Mouse (Mus musculus): ENCODE results near the gene Gse1. TPM values are rescaled to one million over a fixed set of nuclear protein-coding genes. Genes with fewer than 3 reads are reported as not detected.
A peak's percentile ranks its signal among the peaks of the same experiment; 100 is the strongest.

The Gse1 gene
- total RNA-seq, 2 experiments from 2014 or later, result 32.6 to 34.6 TPM

DNA sequence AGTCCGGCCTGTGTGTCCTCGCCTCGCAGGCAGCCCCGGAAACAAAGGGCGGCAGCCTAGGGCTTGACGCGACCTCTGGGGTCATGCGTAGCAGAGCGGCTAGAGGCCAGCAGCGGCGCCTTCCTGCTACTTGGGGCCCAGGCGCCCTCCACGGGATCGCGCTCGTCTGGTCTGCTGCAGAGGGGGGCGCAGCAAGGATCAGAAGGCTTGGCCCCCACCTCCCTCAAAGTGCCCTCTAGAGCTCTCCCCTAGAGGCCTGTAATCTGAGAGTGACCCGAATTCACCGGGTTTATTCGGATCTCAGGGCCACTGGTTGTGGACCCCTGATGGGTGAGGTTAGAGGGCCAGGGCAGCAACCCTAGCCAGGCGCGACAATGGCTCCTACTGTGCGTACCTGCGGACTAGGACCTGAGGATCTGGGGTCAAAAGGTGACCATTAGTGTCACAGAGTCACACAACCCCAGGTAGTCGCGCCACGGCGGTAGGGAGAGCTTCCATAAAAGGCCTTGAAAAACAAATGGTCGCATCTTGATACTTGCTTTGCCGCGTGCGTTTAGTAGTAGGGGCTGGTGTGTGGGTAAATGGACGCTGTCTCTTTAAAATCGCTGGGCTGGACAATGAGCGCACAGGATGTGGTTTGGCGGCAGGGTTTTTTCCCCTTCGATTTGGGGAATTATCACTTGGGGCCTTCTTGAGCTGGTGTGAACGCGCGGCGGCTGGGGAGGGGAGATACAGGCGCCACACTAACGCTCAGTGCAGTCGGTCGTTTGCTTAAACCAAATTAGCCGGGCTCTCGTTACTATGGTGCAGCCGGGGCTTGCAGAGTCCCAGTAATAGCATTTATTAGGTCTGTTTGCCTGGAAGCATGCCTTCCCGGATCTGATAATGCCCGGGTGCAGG lies 258.5 kb downstream of the Gse1 start:
- intact Hi-C loops (cut with DNase I), result loop anchor here (5.0 kb wide), 1 partner anchor 69 kb away; no protein-coding TSS in a partner anchor

GRCm38 (mm10) chr8:120487377-120487728 lies 259.1 kb downstream of the Gse1 start:
- DNase-seq, result peak; percentile 73 to 76
- intact Hi-C loops (cut with DNase I), result loop anchor here (5.0 kb wide), 1 partner anchor 70 kb away; no protein-coding TSS in a partner anchor

More for the DNA sequence above, 258.5 kb downstream of the Gse1 start:
- peak; percentile 68 to 71 for DNase-seq

GRCm38 (mm10) chr8:120487729-120488510 lies 259.7 kb downstream of the Gse1 start:
- intact Hi-C loops (cut with DNase I), result loop anchor here (5.0 kb wide), 1 partner anchor 71 kb away; no protein-coding TSS in a partner anchor
- DNase-seq, result peak in 1 of 2 experiments; percentile 46

DNA sequence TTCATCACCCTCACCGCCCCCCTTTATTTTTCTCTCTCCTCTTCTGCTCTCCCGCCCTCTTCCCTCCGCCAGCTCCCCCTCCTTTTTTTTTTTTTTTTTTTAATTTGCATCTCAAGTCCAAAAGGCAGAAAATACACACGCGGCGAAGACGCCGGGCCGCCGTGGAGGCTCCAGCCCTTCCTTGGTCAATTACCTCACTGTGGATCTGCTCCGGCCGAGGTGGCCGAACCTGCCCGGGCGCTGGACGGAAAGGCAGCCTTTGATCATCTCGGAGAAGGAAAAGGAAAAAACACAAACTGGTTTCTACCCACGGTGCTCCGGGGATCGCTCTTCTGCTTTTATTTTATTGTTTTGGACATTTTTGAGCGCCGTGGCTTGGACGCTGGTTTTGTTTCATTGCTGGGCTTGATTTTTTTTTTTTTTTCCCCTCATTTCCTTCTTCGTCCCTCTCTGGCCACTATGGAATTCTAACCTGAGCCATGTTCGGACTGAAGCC lies 260.4 kb downstream of the Gse1 start:
- intact Hi-C loops (cut with DNase I), result loop anchor here (1.0 to 5.0 kb wide), 2 partner anchors 46 to 71 kb away; no protein-coding TSS in a partner anchor
- peak in 1 of 2 experiments; percentile 46 for DNase-seq

DNA sequence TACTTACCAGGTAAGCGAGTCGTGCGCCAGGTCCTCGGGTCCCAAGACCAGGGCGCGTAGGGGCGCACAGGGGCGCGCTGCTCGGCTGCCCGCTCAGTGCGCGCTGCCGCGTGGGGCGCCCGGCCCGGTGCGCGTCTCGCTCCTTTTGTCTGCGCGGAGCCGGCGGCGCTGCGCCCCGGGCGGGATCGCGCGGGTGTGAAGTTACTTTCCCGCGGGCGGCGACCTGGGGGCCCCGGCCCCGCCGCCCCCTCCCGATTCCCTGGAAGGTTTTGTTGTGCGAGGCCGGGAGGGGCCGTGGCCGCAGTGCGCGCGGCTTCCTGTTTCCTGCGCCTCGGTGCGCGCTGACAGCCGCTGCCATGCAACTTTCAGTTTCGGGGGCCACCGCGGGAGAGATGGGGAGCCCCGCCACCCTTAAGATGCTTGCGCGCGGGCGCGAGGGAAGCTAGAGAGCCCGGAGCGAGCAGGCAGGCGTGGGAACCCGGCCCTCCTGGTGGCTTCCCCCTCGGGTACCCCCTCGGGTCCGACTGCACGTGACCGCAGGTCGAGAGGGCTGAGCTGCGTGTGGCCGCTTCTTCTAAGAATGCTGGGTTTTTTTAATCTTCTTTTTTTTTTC lies 261.0 kb downstream of the Gse1 start:
- intact Hi-C loops (cut with DNase I), result loop anchor here (1.0 to 5.0 kb wide), 2 partner anchors 45 to 72 kb away; no protein-coding TSS in a partner anchor

GRCm38 (mm10) chr8:120489771-120490281 lies 261.6 kb downstream of the Gse1 start:
- peak in 1 of 2 experiments; percentile 39 for DNase-seq
- intact Hi-C loops (cut with DNase I), result loop anchor here (1.0 to 5.0 kb wide), 2 partner anchors 44 to 73 kb away; no protein-coding TSS in a partner anchor

More for the DNA sequence above, 261.0 kb downstream of the Gse1 start:
- DNase-seq, result peak; percentile 74 to 76

DNA sequence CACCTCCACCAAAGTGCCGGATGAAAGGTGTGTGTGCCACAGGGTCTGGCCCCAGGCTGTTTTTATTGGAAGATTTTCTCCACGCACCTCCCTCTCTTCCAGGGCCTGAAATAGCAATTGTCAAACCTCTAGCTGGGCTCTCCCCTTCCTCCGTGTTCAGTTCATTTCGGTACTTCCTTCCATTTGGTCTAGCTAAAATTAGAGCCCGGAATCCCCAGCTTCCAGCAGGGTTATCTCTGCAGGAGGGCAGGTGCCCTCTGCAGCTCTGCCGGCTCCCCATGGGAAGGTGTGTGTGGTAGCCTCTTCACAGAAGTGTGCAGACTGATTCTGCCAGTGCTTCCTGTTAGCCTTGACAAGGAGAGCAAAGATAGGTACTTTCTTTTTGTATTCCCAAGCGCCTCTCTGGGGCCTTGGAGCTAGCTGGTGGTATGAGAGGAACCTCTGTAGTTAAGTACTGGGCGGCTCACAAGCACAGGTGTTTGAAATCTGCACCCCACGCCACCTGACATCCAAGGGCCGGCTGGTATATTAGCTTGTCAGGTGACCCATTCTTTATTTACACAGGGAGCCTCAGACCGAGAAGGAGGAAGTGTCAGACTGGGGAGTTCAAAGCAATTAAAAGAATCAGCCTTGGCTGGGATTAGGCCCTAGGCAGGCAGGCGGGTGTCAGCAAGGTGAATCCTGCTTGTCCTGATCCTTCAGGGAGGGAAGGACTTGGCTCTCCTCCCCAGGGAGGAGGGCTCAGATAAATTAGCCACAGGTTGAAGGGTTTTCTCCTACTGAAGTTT lies 262.3 kb downstream of the Gse1 start:
- intact Hi-C loops (cut with DNase I), result no loop called here

DNA sequence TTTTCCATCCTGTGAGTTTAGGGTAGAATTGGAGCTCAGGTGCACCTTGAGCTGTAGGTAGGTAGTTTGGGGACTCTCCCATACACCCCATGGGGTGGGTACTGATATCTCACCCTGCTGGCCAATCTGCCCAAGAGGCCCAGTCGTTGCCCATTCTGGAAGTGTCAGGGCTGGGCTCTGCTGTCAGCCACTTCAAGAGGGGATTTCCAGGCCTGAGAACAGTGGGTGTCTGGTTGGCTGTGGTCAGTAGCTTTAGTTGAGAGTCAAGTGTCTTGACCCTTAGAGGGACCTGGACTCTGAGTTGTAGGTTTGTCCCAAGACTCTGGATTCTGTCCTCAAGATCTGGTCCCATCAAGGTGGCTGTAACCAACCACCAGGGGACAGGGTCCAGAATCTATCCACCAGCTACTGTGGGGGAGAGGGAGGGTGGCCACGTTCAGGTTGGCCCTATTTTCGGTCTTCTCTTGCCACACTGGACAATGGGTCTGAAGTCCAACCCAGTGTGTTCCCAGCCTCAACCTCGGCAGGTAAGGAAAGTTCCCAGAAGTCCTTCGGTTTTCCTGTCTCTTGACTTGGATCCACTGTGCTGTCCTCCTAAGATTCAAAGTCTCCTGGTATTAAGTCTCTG lies 263.0 kb downstream of the Gse1 start:
- DNase-seq, result no peak
- intact Hi-C loops (cut with DNase I), result no loop called here

More for the DNA sequence above, 262.3 kb downstream of the Gse1 start:
- DNase-seq, result peak in 1 of 2 experiments; percentile 31

DNA sequence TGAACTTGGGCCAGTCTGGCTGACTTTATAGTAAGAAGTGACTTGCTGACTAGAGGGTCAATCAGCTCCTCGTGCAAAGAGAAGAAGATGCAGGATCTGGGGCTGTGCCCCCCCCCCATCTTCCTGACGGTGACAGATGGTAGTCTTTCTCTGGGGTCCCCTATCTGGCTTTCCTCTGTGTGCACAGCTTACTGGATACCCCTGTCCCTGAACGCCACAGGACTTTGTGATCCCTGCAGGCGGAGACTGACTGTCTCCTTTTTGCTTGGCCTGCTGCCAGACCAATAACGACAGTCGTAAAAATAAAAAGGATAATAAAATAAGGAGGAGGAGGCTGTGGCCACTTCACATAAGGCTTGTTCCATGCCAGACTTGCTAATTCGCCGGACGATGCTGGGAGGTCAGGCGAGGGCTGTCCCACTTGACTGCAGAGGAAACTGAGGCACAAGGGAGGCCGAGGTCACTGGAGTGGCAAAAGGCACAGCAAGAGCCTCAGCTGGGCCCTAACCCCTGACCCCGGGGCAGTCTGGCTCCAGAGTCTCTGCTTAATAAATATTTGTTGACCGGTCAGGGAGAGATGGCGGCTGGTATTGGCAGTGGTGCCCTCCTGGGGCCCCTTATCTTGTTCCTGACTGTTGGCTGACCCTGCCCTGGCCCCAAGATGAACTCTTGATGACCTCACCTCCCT lies 264.1 kb downstream of the Gse1 start:
- peak in 1 of 2 experiments; percentile 27 for DNase-seq
- intact Hi-C loops (cut with DNase I), result no loop called here

GRCm38 (mm10) chr8:120492881-120493220 lies 264.6 kb downstream of the Gse1 start:
- intact Hi-C loops (cut with DNase I), result no loop called here

GRCm38 (mm10) chr8:120493508-120494464 lies 265.5 kb downstream of the Gse1 start:
- DNase-seq, result no peak
- intact Hi-C loops (cut with DNase I), result no loop called here

More at GRCm38 (mm10) chr8:120492881-120493220, 264.6 kb downstream of the Gse1 start:
- no peak for DNase-seq

GRCm38 (mm10) chr8:120494903-120495302 lies 266.6 kb downstream of the Gse1 start:
- DNase-seq, result peak; percentile 83 to 87
- intact Hi-C loops (cut with DNase I), result no loop called here

DNA sequence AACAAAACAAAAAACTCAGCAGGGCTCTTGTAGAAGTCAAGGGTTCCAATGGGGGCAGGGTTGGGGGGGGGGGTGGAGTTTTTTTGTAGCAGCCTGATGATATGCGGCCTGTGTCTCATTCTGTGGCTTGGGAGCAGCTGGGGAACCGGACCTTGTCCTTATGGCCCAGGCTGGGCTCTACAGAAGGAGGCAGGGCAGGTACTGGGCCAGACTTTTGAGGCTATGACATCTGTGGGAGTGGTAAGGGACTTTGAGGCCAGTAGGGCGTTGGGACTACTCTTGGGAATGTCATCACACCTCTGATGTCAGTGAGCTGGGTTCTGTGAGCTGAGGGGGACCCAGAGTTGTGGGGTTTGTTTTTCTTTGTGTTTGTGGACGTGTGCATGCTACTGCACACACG lies 267.2 kb downstream of the Gse1 start:
- DNase-seq, result no peak
- intact Hi-C loops (cut with DNase I), result no loop called here

DNA sequence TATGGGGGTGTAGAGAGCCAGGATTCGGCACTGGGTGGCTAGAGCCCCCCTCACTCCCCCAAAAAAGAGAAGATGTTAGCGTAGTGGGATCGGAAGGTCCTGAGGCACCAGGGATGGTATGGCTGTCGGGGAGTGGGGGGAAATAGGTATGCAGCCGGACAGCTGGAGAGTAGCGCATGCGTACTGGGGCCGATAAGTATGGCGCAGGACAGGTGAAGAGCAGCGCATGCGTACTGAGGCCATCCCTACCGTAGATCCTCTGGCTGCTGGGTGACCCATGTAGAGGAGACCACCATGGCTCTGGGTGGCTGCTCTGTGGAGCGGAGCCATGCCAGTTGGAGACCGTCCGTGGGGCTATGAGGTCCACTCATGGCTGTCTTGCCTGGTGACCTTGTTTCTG lies 268.2 kb downstream of the Gse1 start:
- DNase-seq, result no peak
- intact Hi-C loops (cut with DNase I), result no loop called here

DNA sequence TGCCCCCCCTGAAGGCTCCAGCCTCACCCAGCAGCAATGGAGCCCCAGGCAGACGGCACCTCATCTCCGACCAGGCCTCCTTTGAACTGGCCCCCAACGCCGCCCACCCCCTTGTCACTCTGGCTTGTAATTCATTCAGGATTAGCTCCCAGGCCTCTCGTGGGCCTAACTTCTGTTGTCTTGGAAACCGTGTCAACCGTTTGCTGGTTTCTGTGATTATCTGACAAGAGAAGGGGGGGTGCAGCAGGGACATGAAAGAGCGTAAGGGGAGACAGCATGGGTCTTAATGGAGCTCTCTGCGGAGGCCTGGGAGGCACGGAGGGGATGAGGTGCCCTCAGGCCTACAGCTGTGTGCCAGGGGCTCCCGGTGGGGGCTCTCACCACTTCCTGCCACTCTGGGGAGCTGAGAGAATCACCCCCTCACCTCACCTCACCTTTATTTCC lies 269.3 kb downstream of the Gse1 start:
- intact Hi-C loops (cut with DNase I), result no loop called here

GRCm38 (mm10) chr8:120498349-120498831 lies 270.1 kb downstream of the Gse1 start:
- intact Hi-C loops (cut with DNase I), result no loop called here

More for the DNA sequence above, 269.3 kb downstream of the Gse1 start:
- no peak for DNase-seq

More at GRCm38 (mm10) chr8:120498349-120498831, 270.1 kb downstream of the Gse1 start:
- peak; percentile 22 to 57 for DNase-seq

Data from heart, postnatal 10 days (tissue).